Mouse (Mus musculus) CH12.LX (cell line): ENCODE data around the gene Btbd7.

Source experiments
- CTCF ChIP-seq, 2 experiments: IDR thresholded peaks in 1 of 2; conservative IDR thresholded peaks in 1 of 2; 2 replicates each; pipeline ENCODE4 v1.5.1; 2011 to 2012; ENCODE audit warnings: low read depth in 2 of 2, low read length in 2 of 2, improper control_type of control experiment in 1 of 2, inconsistent platforms in 1 of 2, mild to moderate bottlenecking in 1 of 2, moderate library complexity in 1 of 2
- MEF2A ChIP-seq: IDR thresholded peaks from 2 replicates; pipeline ENCODE4 v1.6.1; 2014; ENCODE audit warnings: low read depth, mild to moderate bottlenecking, inconsistent platforms, low read length, improper control_type of control experiment, borderline replicate concordance

DNA sequence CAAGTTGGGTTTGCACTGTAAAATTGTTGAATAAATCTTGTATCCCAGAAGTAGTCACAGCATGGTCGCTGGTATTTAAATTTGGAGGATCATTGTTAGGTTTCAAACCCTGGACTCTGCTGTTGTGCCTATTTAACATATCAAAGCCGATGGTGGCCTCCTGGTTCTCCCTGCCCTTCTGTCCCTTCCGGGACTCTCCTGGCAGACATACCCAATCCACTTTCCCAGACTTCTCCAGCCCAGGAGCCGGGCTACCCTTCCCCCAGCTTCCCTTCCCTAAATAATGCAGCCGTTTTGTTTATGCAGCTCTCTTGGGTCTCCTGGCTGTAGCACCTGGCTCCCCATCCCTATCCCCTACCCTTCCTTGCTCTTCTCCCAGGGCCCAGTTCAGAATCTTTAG lies 119.3 kb downstream of the Btbd7 start:
- no peak for TF ChIP-seq MEF2A
- TF ChIP-seq CTCF (conservative IDR thresholded peaks at IDR 0.05 in 1 of 2, IDR thresholded peaks at IDR 0.05 in 1 of 2; ENCODE audit: low read depth in 2 of 2, low read length in 2 of 2): no peak
